Mouse (Mus musculus): Measurements from ENCODE around the gene Pnmal2.
"Not testable (repeated sequence)": the region's sequence is repeated elsewhere in the genome, so short reads cannot be mapped to it uniquely, and the experiment has no call there.

Pnmal2 gene

GRCm38 (mm10) chr7:16946441-16947348 lies 2.2 kb downstream of the Pnmal2 start:
- DNase-seq: peak; percentile 48

GRCm38 (mm10) chr7:16947349-16947895 lies 2.9 kb downstream of the Pnmal2 start:
- DNase-seq: peak; percentile 51

GRCm38 (mm10) chr7:16947959-16948361 lies 3.5 kb downstream of the Pnmal2 start:
- DNase-seq: peak; percentile 37

GRCm38 (mm10) chr7:16948923-16949458 lies 4.5 kb downstream of the Pnmal2 start:
- DNase-seq: no peak

GRCm38 (mm10) chr7:16949908-16950841 lies 5.7 kb downstream of the Pnmal2 start:
- peak; percentile 85 for DNase-seq

- peak; percentile 75 for DNase-seq
Measured at GRCm38 (mm10) chr7:16950861-16951635, 6.6 kb downstream of the Pnmal2 start.

- DNase-seq: not testable (repeated sequence)
Measured at GRCm38 (mm10) chr7:16953776-16954175, 9.3 kb downstream of the Pnmal2 start.

GRCm38 (mm10) chr7:16955712-16956111 lies 11.2 kb downstream of the Pnmal2 start:
- no peak for DNase-seq

- DNase-seq: no peak
Measured at GRCm38 (mm10) chr7:16956410-16957265, 12.2 kb downstream of the Pnmal2 start.

GRCm38 (mm10) chr7:16959539-16960187 lies 15.2 kb downstream of the Pnmal2 start, which contains the start of gene Pnmal1:
TSS of gene Pnmal1 (plus strand) at chr7:16959679.
- peak; percentile 95 for DNase-seq

- DNase-seq: no peak
Measured at GRCm38 (mm10) chr7:16961678-16962077, 17.2 kb downstream of the Pnmal2 start.

- no peak for DNase-seq
Measured at GRCm38 (mm10) chr7:16968414-16968813, 23.9 kb downstream of the Pnmal2 start.

GRCm38 (mm10) chr7:16971160-16971559 lies 26.7 kb downstream of the Pnmal2 start:
- DNase-seq: no peak

- DNase-seq: no peak
Measured at GRCm38 (mm10) chr7:16974018-16974417, 29.5 kb downstream of the Pnmal2 start.

GRCm38 (mm10) chr7:16976298-16976697 lies 31.8 kb downstream of the Pnmal2 start:
- DNase-seq: no peak

GRCm38 (mm10) chr7:16978173-16978572 lies 33.7 kb downstream of the Pnmal2 start:
- no peak for DNase-seq

- DNase-seq: no peak
Measured at GRCm38 (mm10) chr7:16978593-16978992, 34.1 kb downstream of the Pnmal2 start.

GRCm38 (mm10) chr7:16980348-16980747 lies 35.9 kb downstream of the Pnmal2 start:
- DNase-seq: peak; percentile 45

- DNase-seq: peak; percentile 93
Measured at GRCm38 (mm10) chr7:16982859-16983568, 38.5 kb downstream of the Pnmal2 start, which contains the start of gene Gm42372. TSS of gene Gm42372 (plus strand) at chr7:16983086.

Measured in right cerebral cortex, postnatal 14 days (tissue).